Mouse (Mus musculus) splenic B cell, adult 2 months (primary cell): Measurements from ENCODE around the gene Itgb8.

ENCODE experiments used
- DNase-seq: peaks from one replicate; pipeline ENCODE4 v3.0.0-alpha.2; 2011; ENCODE audit warnings: low read depth, low spot score
- H3K27me3 ChIP-seq: 2 replicates; pipeline ENCODE4 v1.6.1; 2012; ENCODE audit warnings: mild to moderate bottlenecking, low read length, moderate library complexity, mixed read lengths; ENCODE audit not compliant: control insufficient read depth, poor library complexity, insufficient read depth, severe bottlenecking
- H3K36me3 ChIP-seq: 2 replicates; pipeline ENCODE4 v1.6.1; 2012; ENCODE audit warnings: mild to moderate bottlenecking, low read length, moderate library complexity, mixed read lengths; ENCODE audit not compliant: control insufficient read depth, poor library complexity, insufficient read depth, severe bottlenecking

Gene Itgb8

GRCm38 (mm10) chr12:119238696-119239415 is at the start of gene Itgb8:
TSS of gene Itgb8 (minus strand) at chr12:119238802.
- H3K27me3 ChIP-seq: no peaks in the 10 kb centered on the region; the same call in 1 of the 2 replicates
- peak; percentile 60 for DNase-seq
- H3K36me3 ChIP-seq: no peaks in the 10 kb centered on the region

DNA sequence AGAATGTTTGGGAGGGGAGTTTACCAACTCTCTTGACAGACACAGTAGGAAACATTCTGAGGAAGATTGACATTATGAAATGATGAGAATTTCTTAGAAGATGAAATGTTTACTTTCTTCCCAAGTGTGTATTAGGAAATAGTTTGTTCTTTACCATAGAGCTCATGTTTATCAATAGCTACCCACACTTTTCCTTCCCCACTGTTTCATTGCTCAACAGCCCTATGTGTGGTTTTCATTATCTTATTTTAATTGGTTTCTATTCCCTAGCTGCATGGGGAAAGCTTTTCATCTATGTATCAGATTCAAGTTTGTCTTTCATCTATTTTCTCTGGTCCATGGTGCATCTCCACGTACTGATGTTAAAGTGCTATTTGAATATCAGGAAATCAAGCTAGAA is 37.7 kb upstream of the Itgb8 start:
- H3K36me3 ChIP-seq: no peaks in the 10 kb centered on the region
- no peak for DNase-seq
- H3K27me3 ChIP-seq: no peaks in the 10 kb centered on the region

GRCm38 (mm10) chr12:119273605-119274004 is 35.0 kb upstream of the Itgb8 start:
- no peak for DNase-seq
- H3K36me3 ChIP-seq: no peaks in the 10 kb centered on the region
- no peaks in the 10 kb centered on the region for H3K27me3 ChIP-seq

GRCm38 (mm10) chr12:119271964-119272363 is 33.4 kb upstream of the Itgb8 start:
- no peak for DNase-seq
- Histone ChIP-seq H3K36me3 (no peaks in the 10 kb centered on the region), H3K27me3 (no peaks in the 10 kb centered on the region)

- Histone ChIP-seq H3K36me3 (no peaks in the 10 kb centered on the region), H3K27me3 (no peaks in the 10 kb centered on the region)
These were observed 31.4 kb upstream of the Itgb8 start for GRCm38 (mm10) chr12:119270036-119270435.

GRCm38 (mm10) chr12:119268723-119269122 is 30.1 kb upstream of the Itgb8 start:
- DNase-seq: no peak
- H3K27me3 ChIP-seq: no peaks in the 10 kb centered on the region

More at GRCm38 (mm10) chr12:119270036-119270435, 31.4 kb upstream of the Itgb8 start:
- DNase-seq: no peak

GRCm38 (mm10) chr12:119264506-119264905 is 25.9 kb upstream of the Itgb8 start:
- H3K27me3 ChIP-seq: no peaks in the 10 kb centered on the region
- no peaks in the 10 kb centered on the region for H3K36me3 ChIP-seq
- DNase-seq: no peak

More at GRCm38 (mm10) chr12:119268723-119269122, 30.1 kb upstream of the Itgb8 start:
- no peaks in the 10 kb centered on the region for H3K36me3 ChIP-seq

DNA sequence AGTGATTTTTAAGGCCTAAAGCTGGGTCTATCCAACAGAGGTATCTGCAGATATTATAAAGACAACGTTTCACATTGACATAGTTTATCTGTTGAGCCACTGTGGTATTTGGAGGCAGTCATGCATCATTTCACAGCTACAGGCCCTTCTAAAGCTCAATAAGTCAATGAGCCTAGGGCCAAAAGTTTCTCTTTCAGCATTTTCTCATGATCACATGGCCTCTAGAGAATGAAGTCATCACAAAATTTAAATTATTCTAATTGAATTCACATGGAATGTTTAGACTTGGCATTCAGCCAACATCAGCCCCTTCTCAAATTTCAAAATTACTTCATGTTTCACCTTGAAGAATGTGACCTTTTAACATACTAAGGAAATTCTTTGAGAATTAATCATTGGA is 10.0 kb upstream of the Itgb8 start:
- H3K27me3 ChIP-seq: no peaks in the 10 kb centered on the region
- H3K36me3 ChIP-seq: no peaks in the 10 kb centered on the region
- no peak for DNase-seq

DNA sequence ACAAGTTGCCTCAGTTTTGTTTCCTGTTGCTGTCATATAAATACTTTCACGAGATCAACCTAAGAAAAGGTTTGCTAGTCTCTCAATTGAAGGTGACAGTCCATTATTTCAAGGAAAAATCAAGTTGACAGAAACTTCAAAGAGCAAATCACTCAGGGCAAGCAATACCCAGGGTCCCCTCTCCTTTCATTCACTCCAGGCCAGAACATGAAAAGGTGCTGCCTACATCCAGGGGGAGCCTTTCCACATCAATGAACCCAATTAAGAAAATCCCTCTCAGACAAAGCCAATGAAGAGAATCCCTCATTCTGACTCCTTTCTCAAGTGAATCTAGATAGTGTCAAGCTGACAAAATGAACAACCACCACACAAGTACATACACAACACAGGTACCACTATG is 2.5 kb upstream of the Itgb8 start:
- no peak for DNase-seq
- Histone ChIP-seq H3K27me3 (no peaks in the 10 kb centered on the region; the same call in 1 of the 2 replicates), H3K36me3 (no peaks in the 10 kb centered on the region)

DNA sequence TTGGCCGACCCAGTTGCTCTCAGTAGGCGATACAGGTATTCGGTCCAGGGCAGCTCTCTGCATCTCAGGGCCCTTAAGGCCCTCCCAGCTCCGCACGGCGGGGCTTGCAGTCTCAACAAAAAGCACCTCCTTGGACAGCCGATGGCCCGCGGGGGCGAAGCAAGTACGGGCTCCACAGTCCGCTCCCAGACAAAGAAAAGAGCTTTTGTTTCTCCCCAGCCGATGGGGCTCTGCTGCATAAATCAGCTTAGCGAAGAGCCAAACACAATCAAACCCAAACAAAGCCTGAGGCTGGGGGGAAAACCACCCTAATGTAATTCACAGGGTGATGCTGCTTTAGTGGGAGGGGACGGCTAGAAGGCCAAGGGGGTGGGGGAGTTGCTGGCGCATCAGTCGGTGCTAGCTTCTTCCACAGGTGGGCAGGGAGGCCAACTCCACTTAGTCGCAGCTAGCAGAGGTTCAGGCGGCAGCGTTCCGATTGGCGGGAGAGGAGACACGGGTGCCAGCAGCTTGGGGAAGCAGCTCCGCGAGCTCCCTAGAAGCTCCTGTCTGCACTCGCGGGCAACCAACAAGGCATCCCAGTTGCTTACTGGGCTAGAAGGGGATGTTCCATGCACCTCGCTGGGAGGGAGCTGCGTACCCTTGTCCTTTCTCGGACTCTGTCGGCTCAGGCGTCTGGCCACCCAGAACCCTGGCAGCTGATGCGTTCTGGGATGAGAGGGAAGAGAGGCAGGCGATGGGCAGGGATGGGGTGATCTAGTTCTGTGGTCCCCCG is 494 bp downstream of the Itgb8 start:
- Histone ChIP-seq H3K36me3 (no peaks in the 10 kb centered on the region), H3K27me3 (no peaks in the 10 kb centered on the region; the same call in 1 of the 2 replicates)
- peak; percentile 16 for DNase-seq

- no peaks in the 10 kb centered on the region for H3K36me3 ChIP-seq
- H3K27me3 ChIP-seq: no peaks in the 10 kb centered on the region; the same call in 1 of the 2 replicates
- no peak for DNase-seq
These were observed 1.2 kb downstream of the Itgb8 start for GRCm38 (mm10) chr12:119237241-119237920.

GRCm38 (mm10) chr12:119231831-119232230 is 6.8 kb downstream of the Itgb8 start:
- Histone ChIP-seq H3K27me3 (no peaks in the 10 kb centered on the region), H3K36me3 (no peaks in the 10 kb centered on the region)
- no peak for DNase-seq

- no peaks in the 10 kb centered on the region for H3K27me3 ChIP-seq
- no peak for DNase-seq
- no peaks in the 10 kb centered on the region for H3K36me3 ChIP-seq
These were observed 8.2 kb downstream of the Itgb8 start for GRCm38 (mm10) chr12:119230444-119230843.

DNA sequence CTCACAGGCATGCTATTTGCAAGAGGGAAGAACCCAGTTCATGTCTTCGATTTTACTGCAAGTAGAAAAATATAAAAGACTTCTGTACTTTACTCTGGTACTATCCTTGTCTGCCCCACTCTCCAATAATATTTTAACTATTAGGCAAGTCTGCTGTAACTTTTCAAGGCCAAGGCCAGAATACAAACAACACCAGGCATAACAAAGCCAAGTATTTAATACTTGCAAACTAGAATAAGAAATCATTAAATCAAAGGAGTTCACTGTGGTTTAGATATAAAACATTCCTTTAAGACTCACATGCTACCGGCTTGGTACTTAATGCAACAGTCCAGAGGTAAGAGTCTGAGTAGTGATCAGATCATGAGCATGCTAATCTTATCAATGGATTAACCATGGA is 9.0 kb downstream of the Itgb8 start:
- Histone ChIP-seq H3K27me3 (no peaks in the 10 kb centered on the region), H3K36me3 (no peaks in the 10 kb centered on the region)
- no peak for DNase-seq

DNA sequence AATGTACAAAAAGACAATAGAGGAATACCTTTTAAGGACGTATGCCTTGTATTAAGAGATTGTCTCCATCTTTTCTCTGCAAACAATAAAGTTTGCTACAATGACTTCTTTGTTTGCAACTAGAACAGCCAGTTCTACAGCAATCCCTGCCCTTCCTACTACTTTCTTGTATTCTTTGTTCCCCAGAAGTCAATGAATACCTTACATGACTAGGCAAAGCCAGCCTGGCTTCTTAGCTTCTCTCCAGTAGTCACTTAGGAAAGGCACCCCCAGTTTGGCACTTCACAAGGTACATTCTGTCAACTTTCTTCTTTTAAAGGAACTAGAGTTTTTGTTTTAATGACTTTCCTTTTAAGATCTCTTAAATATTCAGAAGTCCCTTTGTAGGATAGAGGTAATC is 10.7 kb downstream of the Itgb8 start:
- DNase-seq: no peak
- no peaks in the 10 kb centered on the region for H3K27me3 ChIP-seq
- no peaks in the 10 kb centered on the region for H3K36me3 ChIP-seq
